Mouse (Mus musculus) frontal cortex, adult (tissue): ENCODE data around the gene Myo1e.

ENCODE experiments used
- ATAC-seq: cut with Nextera tagmentation; 2 replicates; pipeline ENCODE4 v1.9.2; 2017; ENCODE audit warnings: mild to moderate bottlenecking, moderate library complexity, mixed read lengths; ENCODE audit not compliant: low TSS enrichment

Myo1e gene

GRCm38 (mm10) chr9:70364741-70365140, 157.6 kb downstream of the Myo1e start:
- ATAC-seq, result peak; percentile 65

GRCm38 (mm10) chr9:70365915-70366314, 158.8 kb downstream of the Myo1e start:
- peak; percentile 58 for ATAC-seq

- ATAC-seq, result peak; percentile 74
Observed at GRCm38 (mm10) chr9:70366898-70367297, 159.7 kb downstream of the Myo1e start.

- no peak for ATAC-seq
Observed at GRCm38 (mm10) chr9:70371638-70372037, 164.5 kb downstream of the Myo1e start.

GRCm38 (mm10) chr9:70379502-70380467, 172.6 kb downstream of the Myo1e start:
- ATAC-seq, result no peak

GRCm38 (mm10) chr9:70382091-70382490, 174.9 kb downstream of the Myo1e start:
- no peak for ATAC-seq

GRCm38 (mm10) chr9:70383750-70384149, 176.6 kb downstream of the Myo1e start:
- no peak for ATAC-seq

- no peak for ATAC-seq
Observed at GRCm38 (mm10) chr9:70384494-70384893, 177.3 kb downstream of the Myo1e start.

GRCm38 (mm10) chr9:70384958-70385728, 178.0 kb downstream of the Myo1e start:
- no peak for ATAC-seq

GRCm38 (mm10) chr9:70387410-70388119, 180.4 kb downstream of the Myo1e start:
- no peak for ATAC-seq

- no peak for ATAC-seq
Observed at GRCm38 (mm10) chr9:70389548-70389947, 182.4 kb downstream of the Myo1e start.

- no peak for ATAC-seq
Observed at GRCm38 (mm10) chr9:70391042-70391441, 183.9 kb downstream of the Myo1e start.

GRCm38 (mm10) chr9:70391660-70392562, 184.8 kb downstream of the Myo1e start:
- ATAC-seq, result no peak

GRCm38 (mm10) chr9:70392563-70392907, 185.4 kb downstream of the Myo1e start:
- peak; percentile 59; the same call in 1 of the 2 replicates for ATAC-seq

GRCm38 (mm10) chr9:70395617-70396016, 188.5 kb downstream of the Myo1e start:
- no peak for ATAC-seq

- no peak for ATAC-seq
Observed at GRCm38 (mm10) chr9:70396083-70396482, 188.9 kb downstream of the Myo1e start.

GRCm38 (mm10) chr9:70401937-70402539, 194.9 kb downstream of the Myo1e start:
- ATAC-seq, result peak; percentile 78

GRCm38 (mm10) chr9:70406596-70406995, 199.4 kb downstream of the Myo1e start:
- ATAC-seq, result no peak

- 0 out of 2 replicates have a peak, but pooled peaks have one; percentile 45 for ATAC-seq
Observed at GRCm38 (mm10) chr9:70408791-70409190, 201.6 kb downstream of the Myo1e start.

GRCm38 (mm10) chr9:70409743-70410142, 202.6 kb downstream of the Myo1e start:
- peak; percentile 83 for ATAC-seq
